Mouse (Mus musculus) midbrain, embryonic 15.5 days (tissue): ENCODE data around the gene Snrnp35. TPM values are rescaled to one million over a fixed set of nuclear protein-coding genes. Genes with fewer than 3 reads are reported as not detected.
A peak's percentile ranks its signal among the peaks of the same experiment; 100 is the strongest.

Experiments
- ATAC-seq: fragments of 200-750 bp; cut with Nextera tagmentation; replicated peaks from 2 replicates; pipeline ENCODE4 v1.8.0; 2017; ENCODE audit warnings: moderate TSS enrichment
- H3K27ac ChIP-seq: fragments of 300-500 bp; sonication (generic); 2 replicates; pipeline ENCODE4 v1.5.1; 2015; ENCODE audit warnings: mild to moderate bottlenecking, inconsistent platforms
- H3K27me3 ChIP-seq: fragments of 300-500 bp; sonication (generic); replicated peaks from 2 replicates; pipeline ENCODE4 v1.6.1; 2015; ENCODE audit warnings: inconsistent platforms
- H3K36me3 ChIP-seq: fragments of 300-500 bp; sonication (generic); replicated peaks from 2 replicates; pipeline ENCODE4 v1.6.1; 2015; ENCODE audit warnings: inconsistent platforms
- H3K4me1 ChIP-seq: fragments of 300-500 bp; sonication (generic); 2 replicates; pipeline ENCODE4 v1.6.1; 2015; ENCODE audit warnings: inconsistent platforms
- H3K4me2 ChIP-seq: fragments of 300-500 bp; sonication (generic); 2 replicates; pipeline ENCODE4 v1.6.1; 2015; ENCODE audit warnings: inconsistent platforms, mild to moderate bottlenecking, moderate library complexity
- H3K4me3 ChIP-seq: fragments of 300-500 bp; sonication (generic); 2 replicates; pipeline ENCODE4 v1.5.1; 2015; ENCODE audit warnings: mild to moderate bottlenecking, inconsistent platforms
- H3K9ac ChIP-seq: fragments of 300-500 bp; sonication (generic); 2 replicates; pipeline ENCODE4 v1.6.1; 2015; ENCODE audit warnings: mild to moderate bottlenecking, inconsistent platforms
- H3K9me3 ChIP-seq: fragments of 300-500 bp; sonication (generic); 2 replicates; pipeline ENCODE4 v1.6.1; 2016; ENCODE audit warnings: inconsistent platforms
- WGBS: fragments of 180-500 bp; shearing (Covaris S2); methylation state at CpG from one replicate; pipeline ENCODE4 v1.1.7; 2015; ENCODE audit warnings: mixed read lengths; 5-methylcytosine and 5-hydroxymethylcytosine counted together
- polyA plus RNA-seq: library from polyadenylated mRNA; unstranded; fragments of >200 nt; fragmentation: Nextera tagmentation; extraction: Ambion mirVana; gene quantifications from 2 replicates; pipeline ENCODE4 v1.2.1, GENCODE M21; 2015

Gene Snrnp35
- 18.9 and 19.1 TPM in 2 replicates for polyA plus RNA-seq

DNA sequence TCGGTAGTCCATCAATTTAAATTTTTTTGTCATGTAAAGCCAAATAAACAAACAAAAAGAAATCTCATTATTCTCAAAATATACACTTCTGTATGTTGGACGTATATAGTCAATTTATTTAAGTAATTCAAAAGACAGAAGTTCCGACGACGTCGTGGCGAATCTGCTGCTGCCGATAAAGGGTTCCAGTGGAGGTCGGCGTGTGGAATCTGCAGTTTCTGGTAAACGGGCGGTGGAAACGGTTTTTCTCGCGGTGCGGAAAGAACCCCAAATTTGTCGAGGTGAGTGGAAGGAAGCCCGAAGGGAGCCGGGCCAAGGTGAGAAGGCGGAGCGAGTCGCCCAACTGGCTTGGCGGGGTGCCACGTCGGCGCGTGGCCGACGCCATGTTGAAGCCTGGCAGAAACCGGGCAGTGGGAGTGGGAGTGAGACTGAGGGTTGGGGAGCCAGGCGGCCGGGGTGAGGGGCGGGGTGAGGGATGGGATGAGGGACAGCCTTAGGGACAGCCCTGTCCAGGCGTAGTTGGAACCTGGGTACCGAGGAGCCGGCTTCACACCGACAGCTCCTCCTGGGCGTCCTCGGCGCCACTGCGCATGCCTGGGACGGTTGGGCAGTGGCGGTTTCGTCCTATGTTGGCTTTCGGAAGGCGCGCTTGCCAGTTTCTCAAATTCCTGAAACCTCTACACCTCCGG lies at the start of gene Snrnp35:
Gene Snrnp35 (plus strand): TSS at position 169 of the 689 bp plus-strand sequence.
- no peaks in the 10 kb centered on the region for H3K9me3 ChIP-seq
- under 1% methylated on average over 47 of the region's 48 CpGs for WGBS
- no peaks in the 10 kb centered on the region for H3K36me3 ChIP-seq
- peak within 1 kb of the TSS; percentile 82 for H3K4me2 ChIP-seq
- peak within 1 kb of the TSS; percentile 68 for H3K9ac ChIP-seq
- peak within 1 kb of the TSS; percentile 91 for H3K27ac ChIP-seq
- ATAC-seq, result peak; percentile 95
- H3K27me3 ChIP-seq, result no peaks in the 10 kb centered on the region
- H3K4me3 ChIP-seq, result peak within 1 kb of the TSS; percentile 78
- H3K4me1 ChIP-seq, result peaks cover 22% of the 10 kb centered on the region

DNA sequence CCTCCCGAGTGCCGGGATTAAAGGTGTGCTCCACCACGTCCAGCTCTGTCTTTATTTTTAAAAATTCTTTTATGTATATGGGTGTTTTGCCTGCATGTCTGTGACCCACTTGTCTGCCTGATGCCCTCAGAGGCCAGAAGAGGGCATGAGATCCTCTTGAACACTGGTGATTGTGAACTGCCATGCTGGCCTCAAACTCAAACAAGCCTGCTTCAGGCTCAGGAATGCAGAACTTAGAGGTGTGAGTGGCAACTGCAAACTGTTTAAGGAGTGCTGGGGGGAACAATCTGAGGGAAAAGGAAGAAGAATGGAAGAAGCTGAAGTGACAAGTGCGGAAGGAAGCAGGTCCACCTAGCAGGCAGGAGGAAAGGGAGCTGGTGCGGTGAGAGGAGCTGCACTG lies 44.7 kb upstream of the Snrnp35 start:
- ATAC-seq, result no peak
- no peak overlapping the region for H3K4me2 ChIP-seq
- H3K36me3 ChIP-seq, result no peaks in the 10 kb centered on the region

DNA sequence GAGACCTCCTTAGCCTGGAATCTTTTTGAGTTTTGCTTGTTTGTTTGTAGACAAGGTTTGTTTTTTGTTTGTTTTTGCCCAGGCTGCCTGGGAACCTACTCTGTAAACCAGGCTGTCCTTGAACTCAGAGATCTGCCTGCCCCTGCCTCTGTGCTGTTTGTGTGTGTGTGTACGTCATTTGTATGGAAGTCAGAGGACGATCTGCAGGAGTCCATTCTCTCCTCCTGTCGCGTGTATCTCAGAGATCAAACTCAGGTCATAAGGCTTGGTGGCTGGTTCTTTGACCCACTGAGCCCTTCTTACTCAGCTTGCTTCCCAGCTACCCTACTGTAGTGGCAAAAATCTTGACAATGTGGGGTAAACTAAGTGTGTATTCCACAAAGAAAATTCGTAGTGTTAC lies 44.2 kb upstream of the Snrnp35 start:
- ATAC-seq, result no peak

More for the DNA sequence above, 44.7 kb upstream of the Snrnp35 start:
- Histone ChIP-seq H3K4me1 (peaks cover 16% of the 10 kb centered on the region), H3K4me3 (no peak overlapping the region), H3K9me3 (no peaks in the 10 kb centered on the region), H3K27ac (no peak overlapping the region), H3K27me3 (no peaks in the 10 kb centered on the region), H3K9ac (no peak overlapping the region)
- 94% methylated on average over 5 of the region's 5 CpGs for WGBS

DNA sequence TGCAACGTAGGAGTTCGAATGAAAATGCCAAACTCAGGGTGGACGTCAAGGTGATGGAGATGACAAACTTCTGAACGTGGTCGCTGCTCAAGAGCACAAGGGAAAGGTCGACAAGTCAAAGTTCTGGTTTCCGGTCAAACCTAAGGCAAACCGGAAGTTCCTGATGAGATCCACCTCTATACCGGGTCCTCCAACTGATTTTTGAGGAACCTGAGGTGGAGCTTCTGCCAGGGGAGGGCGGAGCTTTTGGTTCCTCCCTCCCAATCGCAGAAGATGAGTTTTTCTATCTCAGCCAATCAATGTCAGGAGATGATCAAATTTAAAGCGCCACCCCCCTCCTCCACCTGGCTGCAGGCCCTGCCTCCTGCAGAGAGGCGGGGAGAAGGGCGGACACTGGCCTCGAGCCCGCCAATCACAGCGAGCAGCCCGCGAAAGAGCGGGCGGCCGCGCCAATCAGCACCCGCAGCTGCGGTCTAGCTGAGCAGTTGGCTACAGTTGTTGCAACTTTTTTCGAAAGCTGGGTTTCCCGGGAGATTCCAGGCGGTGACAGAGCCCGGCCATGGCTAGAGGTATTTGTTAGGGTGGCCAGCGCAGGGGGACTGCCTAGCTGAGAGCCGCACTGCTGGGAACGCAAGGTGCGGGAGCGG lies 43.4 kb upstream of the Snrnp35 start, which contains the start of gene Kmt5a:
Gene Kmt5a (plus strand): TSS at position 484 of the 647 bp plus-strand sequence.
- no peaks in the 10 kb centered on the region for H3K36me3 ChIP-seq
- peak within 1 kb of the TSS; percentile 100 for H3K4me2 ChIP-seq
- under 1% methylated on average over 34 of the region's 34 CpGs for WGBS
- H3K4me1 ChIP-seq, result peaks cover 20% of the 10 kb centered on the region
- peak within 1 kb of the TSS; percentile 73 for H3K27ac ChIP-seq
- H3K27me3 ChIP-seq, result no peaks in the 10 kb centered on the region
- peak within 1 kb of the TSS; percentile 61 for H3K9ac ChIP-seq
- no peaks in the 10 kb centered on the region for H3K9me3 ChIP-seq
- peak; percentile 98 for ATAC-seq
- H3K4me3 ChIP-seq, result peak within 1 kb of the TSS; percentile 68

More for the DNA sequence above, 44.2 kb upstream of the Snrnp35 start:
- Histone ChIP-seq H3K4me2 (peak overlapping the region; percentile 100), H3K4me3 (peak overlapping the region; percentile 68; the same call in 1 of the 2 replicates), H3K27ac (no peak overlapping the region), H3K9ac (no peak overlapping the region), H3K9me3 (no peaks in the 10 kb centered on the region), H3K4me1 (peaks cover 16% of the 10 kb centered on the region), H3K27me3 (no peaks in the 10 kb centered on the region), H3K36me3 (no peaks in the 10 kb centered on the region)
- 66% methylated on average over 5 of the region's 5 CpGs for WGBS

DNA sequence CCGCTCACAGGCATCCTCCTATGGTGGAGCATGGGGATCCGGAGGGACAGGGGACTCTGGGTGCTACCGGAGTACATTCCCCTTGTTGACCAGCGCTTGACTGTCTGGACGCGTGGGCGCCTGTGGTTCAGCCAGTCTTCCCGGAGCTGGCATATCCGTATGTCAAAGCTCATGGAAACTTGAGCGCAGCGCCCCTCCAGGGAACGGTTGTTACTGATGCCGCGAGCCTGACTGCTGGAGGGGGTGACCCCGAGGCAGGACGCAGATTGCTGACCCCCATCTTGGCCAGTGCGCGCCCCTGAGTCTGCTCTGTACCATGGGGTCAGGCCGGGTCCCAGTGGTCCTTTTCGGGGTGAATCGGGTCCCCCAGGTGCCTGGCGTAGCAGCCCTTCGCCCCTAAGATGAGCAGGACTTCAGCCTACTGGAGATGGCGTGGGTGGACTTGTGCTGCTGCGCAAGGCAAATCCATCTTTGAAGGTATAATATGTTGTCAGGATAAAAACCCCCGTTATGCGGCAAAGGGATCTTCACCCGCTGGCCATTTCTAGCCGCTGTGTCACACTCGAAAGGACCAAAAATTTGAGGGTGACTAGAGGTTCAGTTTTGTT lies 42.7 kb upstream of the Snrnp35 start:
- Histone ChIP-seq H3K27me3 (no peaks in the 10 kb centered on the region), H3K9ac (peak overlapping the region; percentile 61), H3K4me1 (peaks cover 25% of the 10 kb centered on the region), H3K4me2 (peak overlapping the region; percentile 100), H3K9me3 (no peaks in the 10 kb centered on the region), H3K4me3 (peak overlapping the region; percentile 68), H3K27ac (peak overlapping the region; percentile 73), H3K36me3 (no peaks in the 10 kb centered on the region)
- under 1% methylated on average over 30 of the region's 30 CpGs for WGBS
- ATAC-seq, result no peak; the same call in 1 of the 2 replicates

DNA sequence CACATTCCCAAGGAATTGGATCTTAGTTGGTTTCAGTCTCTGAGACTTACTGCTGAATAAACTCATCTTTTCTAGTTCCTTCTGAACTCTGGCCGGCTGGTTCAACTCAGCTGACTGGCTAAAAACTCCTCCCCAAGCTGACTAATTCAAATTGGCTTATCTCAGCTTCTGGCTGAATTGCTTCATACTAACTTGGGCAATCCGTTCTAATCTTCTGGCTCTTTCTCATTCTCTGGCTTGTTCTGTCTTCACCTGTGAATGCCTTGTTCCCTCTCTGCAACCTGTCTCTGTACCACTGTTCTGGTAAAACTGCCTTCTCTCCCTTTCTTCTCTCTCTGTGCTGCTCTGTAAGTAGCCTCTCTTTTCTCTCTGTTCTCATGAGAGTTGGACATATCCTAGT lies 40.3 kb upstream of the Snrnp35 start:
- WGBS, result 88% methylated on average over 2 of the region's 2 CpGs
- no peaks in the 10 kb centered on the region for H3K27me3 ChIP-seq

DNA sequence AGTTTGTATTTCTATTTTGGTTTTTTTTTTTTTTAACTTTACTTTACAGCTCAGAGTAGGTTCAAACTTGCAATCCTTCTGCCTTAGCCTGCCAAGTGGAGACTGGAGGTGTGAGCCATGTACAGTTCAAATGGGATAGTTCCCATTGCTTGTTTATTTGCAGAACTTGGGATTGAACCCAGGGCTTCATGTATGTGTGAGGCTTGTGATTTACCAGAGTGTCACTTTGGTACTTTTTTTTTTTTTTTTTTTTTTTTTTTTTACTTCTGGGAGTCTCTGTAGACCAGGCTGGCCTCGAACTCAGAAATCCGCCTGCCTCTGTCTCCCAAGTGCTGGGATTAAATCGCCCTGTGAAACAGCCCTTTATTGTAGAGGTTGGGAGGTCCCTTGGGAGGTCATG lies 38.7 kb upstream of the Snrnp35 start:
- Histone ChIP-seq H3K27ac (0 out of 2 replicates have a peak overlapping the region, but pooled peaks have one; percentile 81), H3K9me3 (no peaks in the 10 kb centered on the region), H3K4me2 (peak overlapping the region; percentile 94), H3K4me3 (no peak overlapping the region), H3K9ac (no peak overlapping the region), H3K36me3 (peaks cover 12% of the 10 kb centered on the region; the same call in 1 of the 2 replicates), H3K4me1 (peaks cover 41% of the 10 kb centered on the region), H3K27me3 (no peaks in the 10 kb centered on the region)
- 68% methylated on average over 3 of the region's 3 CpGs for WGBS
- ATAC-seq, result no peak

More for the DNA sequence above, 40.3 kb upstream of the Snrnp35 start:
- ATAC-seq, result no peak
- H3K9ac ChIP-seq, result no peak overlapping the region
- no peaks in the 10 kb centered on the region for H3K9me3 ChIP-seq
- peaks cover 39% of the 10 kb centered on the region for H3K4me1 ChIP-seq
- H3K4me3 ChIP-seq, result no peak overlapping the region
- H3K4me2 ChIP-seq, result no peak overlapping the region
- H3K27ac ChIP-seq, result no peak overlapping the region
- H3K36me3 ChIP-seq, result peaks cover 3% of the 10 kb centered on the region; the same call in 1 of the 2 replicates

DNA sequence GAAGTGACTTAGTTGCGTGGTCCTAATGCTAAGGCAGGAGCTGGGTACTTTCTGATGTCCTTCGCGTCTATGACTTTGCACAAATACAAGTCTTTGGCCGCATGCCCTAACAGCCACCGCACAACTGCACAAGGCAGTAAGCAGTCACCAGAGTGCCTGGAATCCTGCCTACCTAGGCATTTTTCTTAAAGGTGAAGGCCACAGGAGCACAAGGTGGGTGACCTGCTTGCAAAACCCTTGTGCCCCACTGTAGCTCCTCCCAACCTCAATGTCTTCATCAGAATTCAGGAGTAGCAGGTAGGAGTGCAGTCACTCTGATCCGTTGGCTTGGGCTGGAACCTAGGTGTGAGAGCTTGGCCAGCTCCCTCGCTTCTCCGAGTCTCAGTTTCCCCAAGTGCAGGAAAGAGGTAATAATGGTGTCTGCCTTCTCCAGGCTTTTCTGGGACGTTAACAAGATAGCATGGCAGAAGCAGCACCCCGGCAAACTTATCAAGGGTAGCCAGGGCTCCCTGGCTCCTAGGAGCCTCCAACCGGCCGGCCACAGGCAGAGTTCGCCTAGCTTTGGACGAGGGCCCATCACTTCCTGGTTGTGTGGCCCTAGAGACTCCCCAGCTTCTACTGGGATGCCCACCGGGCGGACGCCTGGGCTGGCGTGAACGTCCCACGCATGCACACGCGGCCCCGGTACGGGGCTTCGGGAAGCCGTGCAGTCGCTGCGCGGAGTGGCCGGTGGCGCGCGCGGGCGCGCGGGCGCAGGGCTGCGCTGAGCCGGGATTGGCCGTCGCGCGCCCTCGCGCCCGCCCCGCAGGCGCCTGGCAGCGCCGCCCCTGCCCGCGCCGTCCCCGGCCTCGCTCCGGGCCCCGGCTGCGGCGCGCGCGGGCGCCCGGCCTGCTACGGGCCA lies 38.0 kb upstream of the Snrnp35 start:
- 6% methylated on average over 58 of the region's 66 CpGs for WGBS
- Histone ChIP-seq H3K9ac (peak overlapping the region; percentile 93), H3K9me3 (no peaks in the 10 kb centered on the region), H3K4me2 (peak overlapping the region; percentile 94), H3K4me3 (peak overlapping the region; percentile 91), H3K27me3 (no peaks in the 10 kb centered on the region), H3K4me1 (peaks cover 42% of the 10 kb centered on the region), H3K27ac (peak overlapping the region; percentile 81), H3K36me3 (peaks cover 12% of the 10 kb centered on the region; the same call in 1 of the 2 replicates)
- peak; percentile 92 for ATAC-seq

DNA sequence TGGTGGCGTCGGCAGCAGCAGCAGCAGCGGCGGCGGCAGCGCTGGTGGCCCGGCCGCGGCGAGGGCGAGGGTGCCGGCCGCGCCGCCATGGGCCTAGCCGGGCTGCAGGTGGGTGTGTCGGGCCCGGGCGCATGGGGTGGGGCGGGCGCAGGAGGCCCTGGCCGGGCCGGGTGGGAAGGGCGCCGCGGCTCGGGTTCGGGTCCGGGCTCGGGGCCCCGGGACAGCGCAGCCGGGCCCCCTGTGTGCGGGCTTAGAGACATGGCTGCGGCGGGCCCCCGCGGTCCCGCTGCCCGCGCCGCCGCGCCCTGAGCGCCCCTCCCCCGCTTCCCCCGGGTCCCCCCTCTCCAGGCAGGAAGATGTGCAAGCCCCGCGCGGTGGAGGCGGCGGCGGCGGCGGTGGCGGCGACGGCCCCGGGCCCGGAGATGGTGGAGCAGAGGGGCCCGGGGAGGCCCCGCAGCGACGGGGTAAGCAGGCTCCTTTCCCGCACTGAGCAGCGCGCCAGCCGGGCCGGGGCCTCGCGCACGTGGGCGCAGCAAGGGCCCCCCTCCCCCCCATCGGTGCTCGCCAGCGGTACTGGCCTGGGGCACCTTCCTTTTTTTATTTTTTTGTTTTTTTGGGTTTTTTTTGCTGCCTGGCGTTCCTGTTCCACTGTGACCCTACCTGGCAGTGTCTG lies 37.2 kb upstream of the Snrnp35 start:
- ATAC-seq, result peak; percentile 70
- Histone ChIP-seq H3K9ac (peak overlapping the region; percentile 93), H3K4me1 (peaks cover 33% of the 10 kb centered on the region), H3K27me3 (no peaks in the 10 kb centered on the region), H3K4me2 (peak overlapping the region; percentile 94), H3K4me3 (peak overlapping the region; percentile 91), H3K27ac (peak overlapping the region; percentile 81), H3K36me3 (peaks cover 20% of the 10 kb centered on the region; the same call in 1 of the 2 replicates), H3K9me3 (no peaks in the 10 kb centered on the region)
- under 1% methylated on average over 48 of the region's 77 CpGs for WGBS

DNA sequence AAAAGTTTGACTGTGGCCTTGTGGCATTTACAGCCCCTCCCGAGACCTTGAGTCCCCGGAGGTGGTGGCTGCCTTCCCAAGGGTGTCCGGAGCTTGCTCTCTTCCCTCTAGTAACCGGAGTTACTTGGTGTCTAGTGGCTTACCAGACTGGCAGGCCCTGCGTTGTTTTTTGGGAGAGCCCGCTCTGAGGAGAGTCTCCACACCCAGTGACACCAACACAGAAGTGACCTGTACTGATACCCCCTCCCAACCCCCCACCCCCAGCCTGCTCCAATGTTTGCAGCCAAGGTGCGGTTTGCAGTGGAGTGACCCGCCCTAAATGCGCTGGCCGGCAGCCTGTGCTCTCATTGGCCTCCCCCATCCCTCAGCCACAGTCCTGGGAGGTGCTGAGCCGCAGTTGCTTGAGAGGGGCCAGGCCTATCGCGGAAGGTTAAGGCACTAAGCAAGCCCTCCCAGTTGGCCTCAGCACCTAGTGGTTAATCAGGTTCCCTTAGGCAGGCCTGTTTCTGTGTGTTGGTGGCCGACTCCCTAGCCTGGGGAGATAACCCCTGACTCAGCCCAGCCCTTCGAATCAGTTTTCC lies 36.5 kb upstream of the Snrnp35 start:
- Histone ChIP-seq H3K27me3 (no peaks in the 10 kb centered on the region), H3K4me2 (peak overlapping the region; percentile 94), H3K9me3 (no peaks in the 10 kb centered on the region), H3K4me1 (peaks cover 32% of the 10 kb centered on the region), H3K27ac (no peak overlapping the region), H3K36me3 (peaks cover 20% of the 10 kb centered on the region; the same call in 1 of the 2 replicates), H3K4me3 (peak overlapping the region; percentile 91), H3K9ac (peak overlapping the region; percentile 93)
- WGBS, result 2% methylated on average over 15 of the region's 15 CpGs
- ATAC-seq, result no peak

DNA sequence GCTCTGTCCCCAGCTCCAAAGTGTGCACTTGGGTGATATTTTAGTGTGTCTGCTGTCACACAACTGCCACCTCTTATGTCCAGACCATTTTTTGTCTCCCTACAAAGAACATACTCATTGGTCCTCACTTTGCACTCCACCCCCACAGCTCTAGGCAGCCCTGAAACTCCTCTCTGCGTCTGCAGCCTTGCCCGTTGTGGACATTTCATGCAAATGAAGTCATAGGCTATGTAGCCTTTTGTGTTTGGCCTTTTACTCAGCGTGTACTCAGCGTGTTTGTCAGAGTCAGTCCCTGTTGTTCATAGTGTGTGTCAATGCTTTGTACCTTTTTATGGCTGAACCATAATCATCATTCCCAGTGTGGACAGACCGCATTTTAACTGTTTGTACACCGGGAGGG lies 33.4 kb upstream of the Snrnp35 start:
- H3K36me3 ChIP-seq, result peaks cover 33% of the 10 kb centered on the region; the same call in 1 of the 2 replicates
- H3K9ac ChIP-seq, result no peak overlapping the region
- no peaks in the 10 kb centered on the region for H3K9me3 ChIP-seq
- no peak for ATAC-seq
- H3K4me1 ChIP-seq, result peaks cover 29% of the 10 kb centered on the region
- H3K27ac ChIP-seq, result no peak overlapping the region
- no peaks in the 10 kb centered on the region for H3K27me3 ChIP-seq
- no peak overlapping the region for H3K4me3 ChIP-seq
- H3K4me2 ChIP-seq, result no peak overlapping the region
- 72% methylated on average over 6 of the region's 6 CpGs for WGBS
